Mouse (Mus musculus) liver, adult 2 months (tissue): ENCODE data around the gene Cntn5.

Experiments
- CTCF ChIP-seq: fragments of 200-500 bp; IDR thresholded peaks from 2 replicates; pipeline ENCODE4 v1.5.1; 2011; ENCODE audit warnings: low read depth, low read length, control low read depth
- POLR2A ChIP-seq: fragments of 200-500 bp; IDR thresholded peaks from 2 replicates; pipeline ENCODE4 v1.6.1; 2011; ENCODE audit warnings: low read length, control low read depth; ENCODE audit not compliant: insufficient read depth; ENCODE audit errors: extremely low read depth

DNA sequence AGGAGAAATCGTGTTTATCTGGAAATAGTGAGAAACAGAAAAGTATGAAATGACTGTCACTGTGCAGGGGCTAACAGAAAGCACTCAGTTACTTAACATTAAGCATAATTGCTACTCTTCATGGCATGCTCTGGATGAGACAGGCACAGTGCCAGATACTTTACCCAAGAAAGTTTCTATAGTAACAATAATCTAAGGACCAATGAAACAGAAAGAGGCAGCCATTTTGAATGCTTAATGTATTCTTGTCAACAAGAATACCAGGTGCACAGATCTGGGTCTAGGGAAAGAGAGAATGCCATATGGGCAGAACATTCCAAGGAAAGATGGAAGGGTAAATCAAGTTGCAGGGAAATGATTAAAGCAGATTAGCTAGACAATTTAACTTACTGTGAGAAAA, 1045.3 kb downstream of the Cntn5 start:
- TF ChIP-seq CTCF (no peak), POLR2A (no peak)
